Mouse (Mus musculus) cerebellum, adult 2 months (tissue): Measurements from ENCODE around the gene U2af2.

Experiments
- CTCF ChIP-seq: fragments of 200-500 bp; IDR thresholded peaks from 2 replicates; pipeline ENCODE4 v1.5.1; 2011; ENCODE audit warnings: low read depth, mild to moderate bottlenecking, control low read depth, low read length, moderate library complexity, borderline replicate concordance; ENCODE audit not compliant: insufficient read depth
- POLR2A ChIP-seq: fragments of 200-500 bp; IDR thresholded peaks from 2 replicates; pipeline ENCODE4 v1.6.1; 2011; ENCODE audit warnings: low read length, control low read depth, borderline replicate concordance; ENCODE audit not compliant: insufficient read depth

- TF ChIP-seq POLR2A (no peak), CTCF (no peak)
These were observed 46.3 kb downstream of the U2af2 start for GRCm38 (mm10) chr7:5108272-5108671.
